Mouse (Mus musculus) MEL (cell line): Measurements from ENCODE around the gene Thsd4.

Source experiments
- CTCF ChIP-seq, 3 experiments: IDR thresholded peaks in 2 of 3; conservative IDR thresholded peaks in 1 of 3; 2 replicates each; pipeline ENCODE4 v1.5.1; 2011 to 2012; ENCODE audit warnings: low read length in 3 of 3, low read depth in 2 of 3, mild to moderate bottlenecking in 2 of 3, improper control_type of control experiment in 1 of 3, inconsistent platforms in 1 of 3, mixed read lengths in 1 of 3, moderate library complexity in 1 of 3; ENCODE audit not compliant: control insufficient read depth in 1 of 3, insufficient read depth in 1 of 3, poor library complexity in 1 of 3, severe bottlenecking in 1 of 3
- ETS1 ChIP-seq: IDR thresholded peaks from 2 replicates; pipeline ENCODE4 v1.6.1; 2012; ENCODE audit warnings: low read depth, mild to moderate bottlenecking, inconsistent platforms, low read length, improper control_type of control experiment, moderate library complexity
- MEF2A ChIP-seq: IDR thresholded peaks from 2 replicates; pipeline ENCODE4 v1.6.1; 2014; ENCODE audit warnings: low read depth, mild to moderate bottlenecking, inconsistent platforms, low read length, improper control_type of control experiment; ENCODE audit not compliant: poor library complexity, insufficient replicate concordance, severe bottlenecking; ENCODE audit errors: extremely low read depth
- POLR2A ChIP-seq, 2 experiments: IDR thresholded peaks; 2 replicates each; pipeline ENCODE4 v1.6.1; 2011 to 2012; ENCODE audit warnings: low read length in 2 of 2, mild to moderate bottlenecking in 2 of 2, control low read depth in 1 of 2, improper control_type of control experiment in 1 of 2, low read depth in 1 of 2, moderate library complexity in 1 of 2; ENCODE audit not compliant: control insufficient read depth in 1 of 2, insufficient read depth in 1 of 2, poor library complexity in 1 of 2
- USF1 ChIP-seq: IDR thresholded peaks from 2 replicates; pipeline ENCODE4 v1.6.1; 2014; ENCODE audit warnings: low read depth, mild to moderate bottlenecking, inconsistent platforms, low read length, improper control_type of control experiment, moderate library complexity
- ZC3H11A ChIP-seq: IDR thresholded peaks from 2 replicates; pipeline ENCODE4 v1.6.1; 2012; ENCODE audit warnings: low read depth, mild to moderate bottlenecking, inconsistent platforms, low read length, improper control_type of control experiment

DNA sequence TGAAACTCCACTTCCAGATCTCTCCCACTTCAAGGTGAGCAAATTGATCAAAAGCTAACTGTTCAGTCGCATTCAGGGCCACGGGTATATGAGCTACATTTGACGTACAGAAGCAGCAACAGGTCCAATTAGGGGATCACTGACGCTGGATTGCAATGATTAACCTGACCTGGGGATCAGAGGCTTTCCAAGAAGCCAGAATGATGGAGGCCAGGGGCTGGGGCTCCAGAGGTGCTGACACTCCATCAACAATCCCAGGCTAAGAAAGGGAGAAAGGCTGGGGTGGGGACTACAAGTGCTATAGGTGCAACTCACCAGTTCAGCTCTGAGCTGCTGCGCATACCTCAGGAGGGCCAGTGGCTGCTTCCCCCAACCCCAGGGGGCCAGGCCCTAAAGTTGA lies 703 bp downstream of the Thsd4 start:
- no peak for TF ChIP-seq CTCF (IDR thresholded peaks at IDR 0.05 in 2 of 3, conservative IDR thresholded peaks at IDR 0.05 in 1 of 3; ENCODE audit: control insufficient read depth in 1 of 3, insufficient read depth in 1 of 3, low read depth in 2 of 3, low read length in 3 of 3, poor library complexity in 1 of 3, severe bottlenecking in 1 of 3)
- TF ChIP-seq USF1: no peak
- TF ChIP-seq POLR2A (IDR thresholded peaks at IDR 0.05; ENCODE audit: control insufficient read depth in 1 of 2, insufficient read depth in 1 of 2, low read depth in 1 of 2, low read length in 2 of 2, poor library complexity in 1 of 2): no peak
- no peak for TF ChIP-seq ZC3H11A
- TF ChIP-seq MEF2A: no peak
- no peak for TF ChIP-seq ETS1
